Mouse (Mus musculus): ENCODE measurements at regions not wholly inside any gene's neighbourhood (a gene's known extent, or its start where the extent isn't known, plus 50 kb on each side); places are given as distances from the start of the nearest gene placed in this dataset.

DNA sequence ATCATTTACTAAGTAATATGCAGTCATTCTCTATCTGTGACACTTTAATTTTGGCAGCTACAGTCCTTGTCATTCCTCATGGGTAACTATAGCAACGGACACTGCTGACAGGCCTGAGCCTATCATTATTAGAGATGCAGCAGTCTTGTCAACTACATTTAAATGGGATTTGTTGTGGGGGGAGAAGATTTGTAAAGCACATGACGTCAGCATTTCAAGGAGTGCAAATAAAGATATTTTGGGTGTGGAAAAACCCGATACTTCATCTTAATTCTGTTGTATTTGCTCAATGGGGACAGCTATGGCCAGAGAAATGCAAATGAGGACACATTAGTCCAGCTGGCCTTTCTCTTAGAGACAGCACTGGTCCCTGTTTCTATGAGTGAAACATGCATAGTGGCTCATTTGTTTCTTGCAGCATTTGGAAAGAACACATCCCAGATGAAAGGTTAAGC lies 55.5 kb upstream of the Kcne4 start:
- Histone ChIP-seq H3K9ac (no peak overlapping the region), H3K9me3 (no peaks in the 10 kb centered on the region), H3K4me2 (no peak overlapping the region), H3K36me3 (no peaks in the 10 kb centered on the region), H3K4me3 (no peak overlapping the region), H3K4me1 (replicated peaks) (peaks cover 9% of the 10 kb centered on the region), H3K27ac (replicated peaks) (peak overlapping the region; percentile 71), H3K27me3 (no peaks in the 10 kb centered on the region)
- WGBS = 26% methylated on average over 3 of the region's 3 CpGs
- ATAC-seq (ENCODE audit: low FRiP score, low read depth) = peak; percentile 89
